Mouse (Mus musculus) embryo, embryonic 11 days (tissue): ENCODE data around the gene Gpr149.

Source experiments
- DNase-seq: peaks from one replicate; pipeline ENCODE4 v3.0.0-alpha.2; 2015

The Gpr149 gene

DNA sequence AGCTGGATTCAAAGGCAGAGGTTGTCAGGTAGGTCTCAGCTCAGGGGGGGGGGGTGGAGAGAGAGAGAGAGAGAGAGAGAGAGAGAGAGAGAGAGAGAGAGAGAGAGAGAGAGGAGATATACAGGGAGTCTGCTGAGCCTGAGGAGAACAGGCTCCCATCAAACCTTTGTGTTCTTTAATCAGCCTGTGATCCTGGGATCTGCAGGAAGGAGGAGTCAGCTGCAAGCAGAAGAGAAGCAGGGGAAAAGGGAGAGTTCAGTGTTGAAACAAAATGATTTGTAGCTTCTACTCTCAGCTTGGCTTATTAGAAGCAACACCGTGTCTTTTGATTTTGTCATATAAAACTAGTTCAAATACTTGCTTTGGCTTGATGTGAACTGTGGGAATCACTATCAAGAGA is at the start of gene Gpr149:
TSS of gene Gpr149 (minus strand) at position 168 of the 400 bp plus-strand sequence.
- no peak for DNase-seq

DNA sequence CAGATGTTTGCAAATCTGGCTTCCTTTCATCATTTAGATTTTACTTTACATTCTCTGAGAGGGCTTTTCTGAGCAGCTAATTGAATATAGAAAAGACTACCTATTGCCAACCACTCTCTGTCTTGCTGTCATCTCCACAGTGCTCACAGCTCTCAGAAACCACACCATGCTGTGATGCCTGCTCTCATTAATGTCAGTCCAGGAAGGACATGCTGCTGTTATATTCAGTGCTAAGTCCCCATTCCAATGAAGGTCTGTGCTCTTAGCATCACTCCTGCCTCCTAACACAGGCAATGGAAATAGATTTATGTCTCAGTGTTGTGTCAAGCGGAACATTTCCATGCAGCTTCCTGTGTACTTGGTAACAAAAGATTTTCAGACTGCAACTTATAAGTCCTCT is 45.6 kb upstream of the Gpr149 start:
- no peak for DNase-seq

GRCm38 (mm10) chr3:62610861-62611260 is 5.9 kb upstream of the Gpr149 start:
- DNase-seq: no peak

GRCm38 (mm10) chr3:62605931-62606330 is 991 bp upstream of the Gpr149 start:
- DNase-seq: no peak

DNA sequence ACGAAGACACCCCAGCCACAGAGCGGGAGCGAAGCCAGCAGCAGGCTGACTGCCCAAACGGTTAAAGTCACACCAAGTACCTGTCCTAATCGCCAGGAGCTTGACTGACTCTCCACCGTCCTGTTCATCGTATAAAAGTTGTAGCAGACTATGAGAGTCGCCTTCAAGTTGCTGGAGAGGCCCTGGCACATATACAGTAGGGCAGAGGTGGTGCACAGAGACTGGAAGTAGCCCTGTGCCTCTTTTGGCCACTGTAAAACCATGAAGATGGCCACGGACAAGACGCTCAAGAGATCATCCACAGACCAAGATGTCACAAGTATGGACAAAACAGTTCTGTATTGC is 921 bp downstream of the Gpr149 start:
- DNase-seq: no peak

GRCm38 (mm10) chr3:62603231-62604046 is 1.5 kb downstream of the Gpr149 start:
- peak; percentile 51 for DNase-seq

DNA sequence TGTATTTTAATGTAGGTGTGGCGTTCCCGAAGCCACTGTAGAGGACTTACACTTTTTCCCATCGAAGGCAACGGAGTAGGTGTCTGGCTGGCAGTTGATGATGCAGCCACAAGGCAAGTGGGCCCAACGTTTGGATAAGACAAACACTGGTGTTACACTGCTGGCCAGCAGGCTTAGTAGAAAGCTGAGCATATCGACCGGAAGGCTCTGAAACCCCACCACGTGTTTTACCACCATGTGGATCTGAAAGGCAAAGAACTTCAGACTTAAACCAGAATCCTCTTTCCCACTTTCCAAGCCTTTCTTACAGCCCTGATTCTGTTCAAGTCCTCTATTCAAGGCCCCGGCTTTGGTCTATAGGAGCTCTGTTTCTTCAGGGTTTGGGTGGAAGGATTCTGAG is 2.5 kb downstream of the Gpr149 start:
- DNase-seq: no peak

- peak; percentile 67 for DNase-seq
Measured at GRCm38 (mm10) chr3:62594842-62595241, 10.1 kb downstream of the Gpr149 start.

DNA sequence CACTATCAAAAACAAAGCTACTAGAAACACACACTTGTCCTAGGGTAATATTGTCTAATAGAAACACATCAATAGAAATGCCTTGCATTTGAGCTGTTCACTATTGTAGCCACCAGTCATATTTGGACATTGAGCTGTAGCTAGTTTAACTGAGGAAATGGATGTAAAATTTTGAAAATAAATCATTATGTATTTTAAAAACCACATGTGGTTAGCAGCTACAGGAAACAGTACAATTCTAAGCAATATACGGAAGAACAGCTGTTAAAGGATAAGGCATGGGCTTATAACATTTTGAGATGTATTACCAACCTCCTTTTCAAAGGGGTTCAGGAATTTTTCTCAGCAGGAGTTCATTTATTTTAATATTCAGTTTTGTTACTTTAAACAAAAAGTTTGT is 19.9 kb downstream of the Gpr149 start:
- no peak for DNase-seq

GRCm38 (mm10) chr3:62527593-62527992 is 77.3 kb downstream of the Gpr149 start:
- DNase-seq: no peak

DNA sequence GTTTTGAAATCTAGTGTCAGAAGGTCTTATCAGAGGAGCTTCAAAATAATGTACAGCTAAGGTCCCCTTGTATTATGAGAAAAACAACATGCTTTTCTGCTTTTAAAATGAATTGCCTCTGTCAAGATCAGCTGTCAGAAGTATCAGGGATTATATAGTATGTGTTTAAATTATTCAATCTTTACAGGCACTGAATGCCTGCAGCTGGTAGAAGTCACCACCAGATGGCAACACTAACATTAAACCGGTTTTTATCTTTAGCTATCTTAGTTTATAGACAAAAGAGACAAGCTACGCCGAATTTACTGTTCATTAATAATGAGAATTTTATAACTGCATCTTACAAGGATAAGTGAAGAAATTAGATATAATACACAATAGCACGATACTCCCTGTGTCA is 77.8 kb downstream of the Gpr149 start:
- DNase-seq: peak; percentile 34

GRCm38 (mm10) chr3:62507206-62507647 is 97.7 kb downstream of the Gpr149 start:
- DNase-seq: no peak

DNA sequence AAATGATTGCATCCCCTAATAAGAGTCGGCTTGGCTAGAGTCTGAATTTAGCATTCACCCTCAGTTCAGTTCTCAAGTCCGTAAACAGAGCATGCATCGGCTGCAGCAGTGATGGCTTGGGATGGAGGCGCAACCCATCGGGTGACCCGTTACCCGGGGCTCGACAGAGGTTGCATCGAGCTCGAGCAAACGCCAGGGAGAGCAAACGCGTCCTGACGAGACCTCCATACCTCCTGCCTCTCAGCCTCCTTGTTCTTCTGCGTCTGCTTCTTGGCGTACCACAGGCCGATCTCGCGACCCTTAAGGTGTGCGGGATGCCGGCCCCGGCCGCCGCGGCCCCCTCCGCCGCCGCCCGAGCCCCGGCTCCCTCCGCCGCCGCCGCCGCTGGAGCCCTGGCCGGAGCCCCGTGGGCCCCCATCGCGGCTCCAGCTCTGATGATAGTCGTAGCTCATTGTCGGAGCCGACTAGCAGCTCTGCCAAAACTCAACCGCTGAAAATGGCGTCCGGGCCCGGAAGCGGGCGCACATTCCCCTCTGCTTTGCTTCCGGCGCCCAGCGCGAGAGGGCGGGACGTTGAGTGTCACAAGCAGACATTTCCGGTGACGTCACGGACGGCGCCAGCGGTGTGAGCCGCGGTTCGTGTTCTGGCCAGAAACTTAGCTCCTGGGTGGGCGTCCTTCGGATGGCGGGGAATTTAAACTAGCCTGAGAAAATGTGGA is 98.3 kb downstream of the Gpr149 start, which contains the start of gene Dhx36:
TSS of gene Dhx36 (minus strand) at position 517 of the 718 bp plus-strand sequence.
- DNase-seq: peak; percentile 99

- no peak for DNase-seq
Measured at GRCm38 (mm10) chr3:62505166-62505900, 99.6 kb downstream of the Gpr149 start.

GRCm38 (mm10) chr3:62499327-62499726 is 105.6 kb downstream of the Gpr149 start:
- no peak for DNase-seq

DNA sequence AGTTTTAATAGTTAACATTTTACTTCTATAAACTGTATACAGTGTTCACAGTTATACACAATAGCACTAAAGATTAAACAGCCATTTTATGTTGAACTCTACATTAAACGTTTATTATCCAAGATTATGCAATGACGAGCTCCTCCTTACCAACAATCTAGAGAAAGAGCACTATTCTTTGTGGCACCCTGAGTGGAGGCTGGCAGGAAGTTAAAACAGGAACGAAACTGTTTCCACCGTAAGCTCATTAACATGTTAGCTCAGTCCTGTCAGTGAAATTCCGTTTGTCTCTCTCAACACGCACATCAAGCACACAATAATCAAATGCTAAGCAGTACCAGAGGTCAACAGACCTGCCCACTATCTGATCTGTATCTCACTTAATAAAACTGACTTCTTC is 112.4 kb downstream of the Gpr149 start:
- no peak for DNase-seq

DNA sequence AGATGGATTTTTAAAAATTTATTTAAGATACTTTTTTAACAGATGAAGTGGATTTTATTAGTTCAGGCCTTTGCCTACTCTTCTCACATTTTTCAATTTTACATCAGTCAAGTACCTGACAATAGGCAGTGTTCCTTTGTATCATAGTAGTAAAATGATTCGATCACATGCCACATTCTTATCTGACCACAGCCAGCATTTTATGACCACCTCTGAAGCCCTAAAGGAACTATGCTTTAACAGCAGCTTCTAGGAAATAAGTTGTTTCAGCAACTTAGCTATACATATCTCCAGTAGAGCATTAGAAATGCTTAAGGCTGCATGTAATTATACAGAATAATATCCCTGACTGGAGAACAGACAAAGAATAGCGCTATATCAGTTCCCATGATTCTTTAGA is 120.6 kb downstream of the Gpr149 start:
- DNase-seq: no peak
